Mouse (Mus musculus) mouse embryonic stem cell (cell line): ENCODE results near the gene Eid3.

Experiments used
- in situ Hi-C, 2 experiments: fragments of 300-500 bp; cut with MboI; formaldehyde crosslinking; loops; 1 replicate in 1 of 2; 3 replicates in 1 of 2; pipeline ENCODE4 v1.14.3; 2019 to 2020; ENCODE audit warnings: low sequenced_read_pairs in 2 of 2, low pct_unique_long_range_greater_than_20kb in 1 of 2, mixed read lengths in 1 of 2; ENCODE audit not compliant: unreplicated experiment in 1 of 2

The Eid3 gene

DNA sequence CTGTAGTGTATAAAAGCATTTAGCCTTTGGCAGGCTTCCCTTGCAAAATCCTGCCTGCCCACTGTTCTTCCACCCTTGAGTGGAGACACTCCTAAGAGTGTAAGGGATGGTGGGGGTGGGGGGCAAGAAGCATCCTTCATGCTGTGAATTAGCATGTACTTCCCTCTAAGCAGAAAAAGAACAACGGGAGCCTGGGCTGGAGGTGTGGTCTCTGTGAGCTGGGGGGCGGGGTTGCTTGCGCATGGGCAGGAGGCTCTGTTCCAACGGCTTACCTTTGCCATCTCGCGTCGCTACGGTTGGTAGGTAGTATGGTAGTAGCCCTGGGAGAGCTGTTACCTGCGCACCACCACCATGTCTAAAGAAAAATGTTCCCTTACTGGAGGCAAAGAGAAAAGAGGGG is at the start of gene Eid3:
Gene Eid3 (plus strand): TSS at position 271 of the 400 bp plus-strand sequence.
- in situ Hi-C loops, result no loop called here

DNA sequence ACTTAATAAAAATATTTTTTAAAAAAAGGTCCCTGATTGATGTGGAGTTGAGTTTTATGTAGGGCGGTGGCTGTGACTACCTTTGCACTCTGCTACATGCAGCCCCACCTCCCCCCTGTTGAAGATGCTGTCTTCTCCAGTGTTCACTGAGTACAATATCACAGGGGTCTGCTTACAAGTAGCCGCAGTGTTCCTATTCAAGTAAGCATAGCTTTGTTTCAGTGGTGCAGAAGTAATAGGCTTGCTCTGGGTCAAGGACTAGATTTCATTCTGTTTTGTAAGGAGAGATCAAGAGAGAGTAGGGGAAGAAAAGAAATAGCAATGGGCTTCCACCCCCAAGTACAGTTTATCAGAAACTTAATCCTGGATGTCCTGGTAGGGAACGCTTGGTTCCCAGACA is 48.9 kb upstream of the Eid3 start:
- in situ Hi-C loops, result loop anchor here (10.0 to 25.0 kb wide), 2 partner anchors 77 to 370 kb away; no protein-coding TSS in a partner anchor

DNA sequence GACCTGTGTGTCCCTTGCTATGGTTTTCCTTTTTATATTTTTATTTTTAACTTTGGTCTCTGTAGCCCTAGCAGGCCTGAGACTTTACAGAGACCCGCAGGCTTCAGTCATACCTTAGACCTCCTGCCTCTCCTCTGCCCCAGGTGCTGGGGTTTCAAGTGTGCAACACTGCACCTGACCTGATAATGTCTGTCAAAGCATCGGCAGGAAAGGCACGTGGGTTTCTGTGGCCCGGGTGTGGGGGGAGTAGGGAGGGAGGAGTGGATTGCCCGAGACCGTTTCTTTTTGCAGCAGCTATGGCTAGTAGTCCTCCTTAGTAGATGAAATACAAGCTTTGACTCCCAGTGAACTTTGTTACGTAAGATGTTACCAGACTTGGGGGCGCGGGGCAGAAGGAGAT is 48.5 kb upstream of the Eid3 start:
- in situ Hi-C loops, result loop anchor here (10.0 to 25.0 kb wide), 2 partner anchors 77 to 369 kb away; no protein-coding TSS in a partner anchor

DNA sequence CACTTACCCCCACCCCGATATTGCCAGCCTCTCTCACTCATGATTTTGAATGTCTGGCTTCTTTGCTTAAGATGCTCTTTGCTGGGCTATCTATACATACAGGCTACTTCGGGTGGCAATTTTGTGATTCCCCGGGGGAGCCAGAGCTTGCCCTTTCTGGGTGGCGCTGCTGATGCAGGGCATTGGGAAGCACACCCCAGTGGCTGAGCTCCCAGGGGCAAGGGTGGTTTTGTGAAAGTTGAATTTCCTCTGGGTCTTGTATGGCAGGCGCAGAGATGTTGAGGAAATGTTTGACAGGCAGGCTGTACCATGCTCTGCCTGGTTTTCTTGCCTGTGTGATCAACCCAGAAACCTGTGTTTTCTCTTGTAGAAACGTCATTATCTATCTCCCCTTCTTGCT is 47.8 kb upstream of the Eid3 start:
- in situ Hi-C loops, result loop anchor here (10.0 to 25.0 kb wide), 2 partner anchors 76 to 369 kb away; no protein-coding TSS in a partner anchor

DNA sequence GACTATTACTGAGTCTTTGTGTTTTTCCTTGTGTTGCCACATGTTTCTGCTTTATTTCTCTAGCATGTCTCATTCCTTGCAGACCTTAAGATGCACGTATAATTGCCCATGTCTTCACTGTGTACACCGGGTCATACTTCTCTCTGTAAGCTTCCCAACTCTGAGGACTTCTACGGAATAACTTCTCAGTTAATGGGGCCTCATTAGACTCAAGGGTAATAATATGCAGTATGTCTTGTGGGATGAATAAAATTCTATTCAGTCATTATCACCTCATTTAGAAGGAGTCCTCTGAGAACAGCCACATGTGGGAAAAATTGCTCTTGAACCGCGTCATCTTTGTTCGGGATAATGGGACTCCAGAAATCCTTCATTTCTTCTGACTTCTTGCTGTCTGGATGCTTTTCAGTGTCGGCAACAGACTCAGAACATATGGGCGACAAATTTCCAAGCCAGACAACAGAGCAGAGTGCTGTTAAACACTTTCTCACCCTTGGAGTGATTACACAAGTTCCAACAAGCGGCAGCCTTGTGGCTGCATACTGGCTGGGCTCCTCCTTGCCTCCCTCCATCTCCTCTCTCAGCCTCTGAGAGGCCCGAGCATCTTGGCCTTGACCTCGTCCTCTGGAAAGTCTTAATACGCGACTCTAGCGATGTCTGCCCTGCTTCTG is 43.2 kb upstream of the Eid3 start:
- in situ Hi-C loops, result loop anchor here in 1 of 2 experiments (25.0 kb wide), 1 partner anchor 364 kb away; no protein-coding TSS in a partner anchor

DNA sequence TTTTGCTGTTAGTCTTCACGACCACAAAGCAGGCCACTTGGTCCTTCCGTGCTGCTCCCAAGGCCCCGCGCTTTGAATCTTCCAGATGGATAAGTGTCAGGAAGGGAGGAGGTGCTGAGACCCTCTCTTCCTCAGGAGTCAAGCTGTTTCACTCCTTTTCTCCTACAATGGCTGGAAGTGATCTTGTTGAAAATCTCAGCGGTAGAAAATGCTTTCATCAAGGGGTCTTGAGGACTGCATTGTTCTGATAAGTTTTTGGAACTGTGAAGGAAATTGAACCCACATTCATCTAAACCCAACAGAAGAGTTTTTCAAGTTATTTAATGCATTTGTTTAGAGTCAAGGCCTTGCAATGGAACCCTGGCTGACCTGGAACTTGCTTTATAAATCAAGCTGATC is 42.6 kb upstream of the Eid3 start:
- in situ Hi-C loops, result loop anchor here in 1 of 2 experiments (25.0 kb wide), 1 partner anchor 364 kb away; no protein-coding TSS in a partner anchor

DNA sequence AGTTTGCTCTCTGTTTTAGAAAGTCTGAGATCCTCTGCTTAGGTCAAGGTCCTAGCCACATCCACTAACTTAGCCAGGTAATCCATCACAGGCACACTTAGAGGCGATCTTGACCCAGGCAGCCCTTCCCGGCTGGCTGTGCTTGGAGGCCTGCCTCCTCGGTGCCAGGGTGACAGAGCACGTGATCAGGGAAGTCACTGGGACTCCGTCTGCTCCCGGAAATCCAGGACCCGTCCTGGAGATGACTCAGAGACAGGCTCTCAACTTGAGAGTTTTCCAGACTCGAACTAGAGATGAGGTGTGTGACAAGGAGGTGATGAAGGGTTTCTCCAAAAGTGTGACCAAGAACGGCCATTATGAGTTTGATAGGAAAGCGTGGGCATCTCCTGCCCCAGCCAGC is 41.9 kb upstream of the Eid3 start:
- in situ Hi-C loops, result loop anchor here in 1 of 2 experiments (25.0 kb wide), 1 partner anchor 363 kb away; no protein-coding TSS in a partner anchor

DNA sequence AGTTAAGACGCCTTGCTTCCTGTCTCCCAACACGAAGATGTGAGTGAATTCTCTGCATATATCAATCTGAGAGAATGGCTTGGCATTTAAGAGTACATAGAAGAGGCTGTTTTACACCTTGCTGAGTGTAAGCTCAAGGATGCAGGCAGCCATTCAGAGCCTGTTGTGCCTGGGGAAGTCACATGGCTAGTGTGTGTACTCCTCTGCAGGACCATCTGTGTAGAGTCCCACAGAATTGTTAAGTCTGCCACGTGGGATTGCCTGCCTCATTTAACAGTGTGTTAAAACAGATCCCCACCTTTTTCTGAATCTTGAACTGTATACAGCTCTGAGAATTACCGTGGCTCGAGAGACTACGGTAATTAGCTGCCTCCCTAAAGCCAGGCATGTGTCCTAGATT is 39.9 kb upstream of the Eid3 start:
- in situ Hi-C loops, result loop anchor here in 1 of 2 experiments (25.0 kb wide), 1 partner anchor 611 kb away; no protein-coding TSS in a partner anchor

DNA sequence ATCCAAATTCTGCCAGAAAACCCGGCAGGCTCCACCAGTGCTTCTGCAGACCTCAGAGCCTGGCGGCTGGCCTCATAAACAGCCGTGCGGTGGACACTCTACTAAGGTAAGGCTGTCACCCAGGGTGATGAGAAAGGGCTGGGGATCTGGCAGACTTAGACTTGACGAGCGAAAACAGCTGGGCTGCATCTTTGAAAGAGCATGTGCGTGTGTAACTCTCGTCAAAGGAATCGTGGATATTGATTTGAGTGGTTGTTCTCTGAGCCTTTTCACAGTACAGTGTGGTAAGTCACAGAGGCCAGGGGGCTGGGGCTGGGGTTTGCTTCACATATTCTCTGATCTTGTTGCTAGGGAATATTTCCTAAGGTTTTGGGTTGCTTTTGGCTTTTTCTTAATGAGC is 32.5 kb upstream of the Eid3 start, which contains the start of gene Txnrd1:
Gene Txnrd1 (plus strand): TSS at position 26 of the 400 bp plus-strand sequence.
- in situ Hi-C loops, result loop anchor here in 1 of 2 experiments (25.0 kb wide), 1 partner anchor 603 kb away; no protein-coding TSS in a partner anchor

DNA sequence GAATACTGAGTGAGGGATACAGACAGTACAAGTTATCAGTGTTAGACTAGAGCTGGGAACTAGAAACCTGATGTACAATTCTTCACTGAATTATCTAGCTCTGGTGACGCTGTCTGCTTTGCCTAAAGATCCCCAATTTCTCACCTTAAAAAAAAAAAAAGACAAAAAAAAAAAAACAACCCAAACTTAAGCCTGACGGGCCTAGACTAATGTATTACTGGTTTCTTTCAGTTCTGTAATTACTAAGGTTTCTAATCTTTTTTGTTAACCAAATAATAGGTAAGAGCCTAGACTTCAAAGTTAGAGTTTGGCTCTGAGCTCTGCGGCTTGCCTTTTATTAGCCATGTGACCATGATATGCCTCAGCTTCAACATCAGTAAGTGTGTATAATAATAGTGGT is 30.5 kb upstream of the Eid3 start:
- in situ Hi-C loops, result loop anchor here in 1 of 2 experiments (25.0 kb wide), 1 partner anchor 601 kb away; no protein-coding TSS in a partner anchor

DNA sequence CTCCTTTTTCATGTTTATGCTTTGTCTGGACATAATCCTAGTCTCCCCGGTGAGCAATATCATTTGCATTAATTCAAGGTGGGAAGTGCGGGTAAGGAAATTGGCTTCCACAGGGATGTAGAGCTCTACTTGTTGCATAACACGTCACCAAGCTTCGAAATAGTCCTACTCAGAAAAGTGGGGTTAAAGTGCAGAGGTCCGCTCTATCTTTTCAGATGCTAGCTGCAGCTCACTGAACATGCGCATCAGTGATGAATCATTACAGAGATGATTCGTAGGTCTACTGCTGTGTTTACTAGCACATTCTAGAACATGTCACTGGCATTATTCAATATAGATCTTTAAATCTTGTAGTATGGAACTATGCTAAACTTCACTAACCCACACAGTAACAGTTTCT is 28.0 kb upstream of the Eid3 start:
- in situ Hi-C loops, result loop anchor here in 1 of 2 experiments (25.0 kb wide), 1 partner anchor 599 kb away; no protein-coding TSS in a partner anchor

DNA sequence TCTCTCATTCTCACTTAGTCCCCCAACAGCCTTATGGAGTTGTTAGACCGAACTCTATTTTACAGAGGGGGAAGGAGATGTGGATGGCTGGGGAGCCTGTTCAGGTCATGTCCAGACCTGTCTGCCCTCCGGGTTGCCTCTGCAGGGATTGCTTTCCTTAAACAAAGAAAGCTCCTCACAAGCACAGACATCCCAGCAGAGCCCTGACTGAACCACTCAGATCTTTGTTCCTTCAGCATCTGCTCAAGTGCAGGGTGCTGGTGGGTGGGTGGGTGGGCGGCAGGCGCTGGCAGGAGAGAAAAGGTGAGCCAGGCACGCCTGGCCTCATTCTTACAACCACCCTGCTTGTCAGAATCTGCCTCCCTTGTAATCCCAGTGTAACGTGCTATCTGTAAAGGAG is 22.3 kb upstream of the Eid3 start:
- in situ Hi-C loops, result loop anchor here in 1 of 2 experiments (25.0 kb wide), 1 partner anchor 593 kb away; no protein-coding TSS in a partner anchor

DNA sequence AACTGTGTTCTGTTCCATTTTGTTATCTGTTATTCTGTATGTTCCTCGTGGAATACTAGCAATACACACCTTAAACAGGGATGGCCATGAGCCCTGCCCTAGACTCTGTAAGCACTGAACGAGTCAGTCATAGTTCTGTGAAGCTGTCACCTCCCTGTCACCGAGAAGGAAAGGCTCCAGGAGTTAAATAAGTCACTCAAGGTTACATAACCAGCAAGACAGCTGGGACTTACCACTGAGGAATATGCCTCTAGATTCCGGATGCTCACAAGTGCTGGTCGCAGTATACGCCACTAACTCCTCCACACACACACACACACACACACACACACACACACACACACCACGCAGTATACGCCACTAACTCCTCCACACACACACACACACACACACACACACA is 21.7 kb upstream of the Eid3 start:
- in situ Hi-C loops, result loop anchor here in 1 of 2 experiments (25.0 kb wide), 1 partner anchor 593 kb away; no protein-coding TSS in a partner anchor

DNA sequence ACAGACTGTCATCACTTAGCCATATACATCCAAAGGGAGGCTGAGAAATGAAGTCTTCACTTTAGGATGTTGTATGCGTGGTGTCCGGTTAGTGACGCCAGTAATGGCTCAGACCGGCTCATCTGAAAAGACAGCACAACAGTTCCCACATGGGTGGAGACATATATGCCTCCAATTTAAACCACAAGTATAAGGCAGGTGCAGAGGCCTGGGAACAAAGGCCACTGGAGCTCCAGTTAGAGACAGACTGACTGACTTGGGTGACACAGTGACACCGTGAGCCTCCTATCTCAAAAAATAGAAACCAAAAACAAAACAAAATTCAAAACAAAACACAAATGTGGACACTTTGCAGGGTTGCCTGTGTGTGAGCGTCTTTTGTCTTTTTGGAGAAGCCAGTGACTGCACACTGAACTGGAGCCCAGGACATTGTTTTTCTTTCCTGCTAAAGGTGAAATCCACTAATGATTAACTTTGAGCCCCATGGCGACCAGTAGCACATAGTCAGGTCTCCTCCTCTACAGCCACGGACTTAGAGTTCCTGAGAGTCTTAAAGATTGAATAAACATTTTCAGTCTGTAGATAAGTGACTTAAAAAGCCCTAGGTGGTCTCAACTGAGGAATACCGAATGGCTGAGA is 18.5 kb upstream of the Eid3 start:
- in situ Hi-C loops, result loop anchor here in 1 of 2 experiments (25.0 kb wide), 1 partner anchor 589 kb away; no protein-coding TSS in a partner anchor

DNA sequence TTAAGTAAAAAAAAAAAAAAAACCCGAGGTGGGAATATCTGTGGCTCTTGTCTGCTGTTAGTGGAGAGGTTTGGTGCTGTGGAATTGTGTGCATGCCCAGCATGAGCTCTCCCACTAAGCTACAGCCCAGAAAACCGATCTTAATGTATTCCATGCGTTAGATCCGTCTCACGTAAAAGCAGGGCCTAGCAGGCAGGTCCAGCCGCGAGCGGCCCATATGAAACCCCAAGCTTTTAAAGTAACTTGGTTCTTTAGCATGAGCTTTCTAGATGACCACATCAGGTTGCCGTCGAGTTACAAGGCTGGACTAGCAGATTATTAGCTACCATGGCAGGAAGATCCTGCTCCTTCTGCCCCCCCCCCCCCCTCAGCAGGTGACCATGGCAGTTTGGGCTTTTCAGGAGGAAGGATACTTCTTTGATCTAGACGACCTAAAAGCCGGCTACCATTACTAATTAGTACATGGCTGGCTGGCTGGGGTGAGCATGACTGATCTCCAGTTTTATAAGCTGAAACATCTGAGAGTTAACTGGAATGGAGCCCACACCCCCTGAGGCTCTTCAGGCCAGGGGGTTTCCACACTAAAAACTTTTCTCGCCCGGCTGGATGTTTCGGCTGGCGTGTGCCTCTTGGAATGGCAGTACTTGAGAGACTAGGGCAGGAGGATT is 16.6 kb upstream of the Eid3 start:
- in situ Hi-C loops, result loop anchor here in 1 of 2 experiments (25.0 kb wide), 1 partner anchor 587 kb away; no protein-coding TSS in a partner anchor

DNA sequence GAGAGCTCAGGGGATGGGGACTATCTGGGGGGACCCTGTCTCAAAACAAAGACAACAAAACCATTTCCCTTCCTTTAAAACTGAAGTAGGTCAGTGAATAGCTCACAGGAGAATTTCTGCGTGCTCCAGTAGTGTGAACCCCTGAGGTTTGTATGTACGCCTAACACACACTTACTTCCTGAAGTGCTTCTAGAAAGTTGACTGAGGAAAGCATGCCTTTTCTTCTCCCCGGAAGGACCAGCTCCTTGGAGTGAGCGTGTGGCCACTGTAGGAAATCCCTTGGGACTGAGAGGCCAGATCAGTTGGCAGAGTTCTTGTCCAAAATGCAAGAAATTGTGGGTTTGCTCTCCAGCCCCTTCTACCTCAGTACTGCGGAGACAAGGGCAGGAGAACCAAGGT is 16.1 kb upstream of the Eid3 start:
- in situ Hi-C loops, result no loop called here

DNA sequence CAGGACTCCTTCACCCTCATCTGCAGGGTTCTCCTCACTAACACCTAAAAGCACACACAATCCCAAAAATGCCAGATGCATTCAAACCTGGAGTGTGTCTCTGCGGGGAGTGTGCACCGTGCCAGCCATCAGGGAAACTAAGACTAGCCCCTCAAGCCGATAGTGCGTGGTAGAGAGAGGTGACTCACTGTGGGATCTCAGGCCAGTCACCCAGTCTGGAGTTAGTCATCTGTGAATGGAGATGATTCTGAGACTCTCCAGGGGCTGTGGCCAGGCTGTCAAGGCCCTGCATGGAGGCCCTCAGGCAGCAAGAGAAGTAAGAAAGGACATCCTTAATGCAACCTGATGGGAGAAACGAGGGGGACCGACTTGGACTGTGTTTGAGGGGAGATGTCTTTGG is 14.7 kb upstream of the Eid3 start:
- in situ Hi-C loops, result no loop called here

DNA sequence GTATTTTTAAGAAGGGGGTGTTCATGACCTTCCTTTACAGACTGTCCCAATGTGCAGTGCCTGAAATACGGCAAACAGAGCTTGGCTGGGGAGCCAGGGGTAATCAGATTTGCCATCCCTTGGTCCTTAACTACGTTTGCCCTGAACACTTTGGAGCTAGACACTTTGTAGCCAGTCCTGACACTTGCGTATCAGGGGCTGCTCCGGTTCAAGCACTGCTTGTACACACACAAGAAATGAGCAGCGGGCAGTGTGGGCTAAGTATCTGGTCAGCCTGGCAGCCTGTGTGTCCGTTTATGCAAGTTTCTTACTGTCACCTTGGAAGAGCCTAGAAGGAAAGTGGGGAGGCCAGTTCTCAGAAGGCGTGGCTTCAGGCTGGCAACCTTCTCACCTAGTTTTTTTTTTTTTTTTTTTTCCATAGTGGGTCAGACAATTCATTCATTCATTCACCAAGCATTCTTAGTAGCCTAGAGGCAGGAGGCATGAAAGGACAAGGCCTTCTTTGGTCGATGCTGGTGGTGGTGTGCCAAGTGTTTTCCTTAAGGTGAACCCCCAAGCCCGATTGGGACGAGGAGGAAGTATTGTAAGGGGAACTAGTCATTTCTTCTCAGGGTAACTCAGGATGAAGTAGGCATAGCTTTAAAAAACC is 8.3 kb upstream of the Eid3 start:
- in situ Hi-C loops, result loop anchor here in 1 of 2 experiments (5.0 kb wide), 1 partner anchor 46 kb away; no protein-coding TSS in a partner anchor
